Mouse (Mus musculus): ENCODE measurements around the gene St3gal3. TPM values are rescaled to one million over a fixed set of nuclear protein-coding genes. Genes with fewer than 3 reads are reported as not detected.

Gene St3gal3
- 1.6 TPM in 2 replicates for polyA plus RNA-seq (2015; fragmentation: Nextera tagmentation; extraction: Ambion mirVana)

GRCm38 (mm10) chr4:118134485-118135365 is at the start of gene St3gal3:
St3gal3 (minus strand) TSS chr4:118134914.
- peaks cover 34% of the 10 kb centered on the region for H3K36me3 ChIP-seq
- ATAC-seq (ENCODE audit: low read depth) (peak; percentile 99), DNase-seq (peak; percentile 92)
- under 1% methylated on average over 70 of the region's 84 CpGs for WGBS (ENCODE audit: insufficient replicate concordance)
- H3K9me3 ChIP-seq (replicated peaks), result no peaks in the 10 kb centered on the region
- H3K27ac ChIP-seq, result peak within 1 kb of the TSS; percentile 48
- H3K4me3 ChIP-seq (replicated peaks), result peak within 1 kb of the TSS; percentile 95
- H3K9ac ChIP-seq, result peak within 1 kb of the TSS; percentile 91
- H3K4me2 ChIP-seq, result peak within 1 kb of the TSS; percentile 95
- peaks cover 30% of the 10 kb centered on the region for H3K4me1 ChIP-seq (replicated peaks)
- no peaks in the 10 kb centered on the region for H3K27me3 ChIP-seq

GRCm38 (mm10) chr4:118180301-118181080 is 45.8 kb upstream of the St3gal3 start:
- H3K9me3 ChIP-seq (replicated peaks), result no peaks in the 10 kb centered on the region
- no peak for ATAC-seq (ENCODE audit: low read depth)
- H3K4me2 ChIP-seq, result peak overlapping the region; percentile 92
- H3K9ac ChIP-seq, result peak overlapping the region; percentile 81
- DNase-seq, result no peak
- H3K4me3 ChIP-seq (replicated peaks), result peak overlapping the region; percentile 77
- WGBS (ENCODE audit: insufficient replicate concordance), result 14% methylated on average over 17 of the region's 17 CpGs
- H3K36me3 ChIP-seq, result peaks cover 19% of the 10 kb centered on the region
- peaks cover 20% of the 10 kb centered on the region for H3K4me1 ChIP-seq (replicated peaks)
- H3K27ac ChIP-seq, result peak overlapping the region; percentile 90
- no peaks in the 10 kb centered on the region for H3K27me3 ChIP-seq

GRCm38 (mm10) chr4:118179467-118180300 is 45.0 kb upstream of the St3gal3 start, which contains the start of gene Kdm4a:
Kdm4a (minus strand) TSS chr4:118180043.
- H3K27me3 ChIP-seq, result no peaks in the 10 kb centered on the region
- peak within 1 kb of the TSS; percentile 77 for H3K4me3 ChIP-seq (replicated peaks)
- H3K4me1 ChIP-seq (replicated peaks), result peaks cover 20% of the 10 kb centered on the region
- peaks cover 27% of the 10 kb centered on the region for H3K36me3 ChIP-seq
- H3K4me2 ChIP-seq, result peak within 1 kb of the TSS; percentile 92
- peak within 1 kb of the TSS; percentile 90 for H3K27ac ChIP-seq
- ATAC-seq (ENCODE audit: low read depth), result peak; percentile 98
- DNase-seq, result peak; percentile 92
- no peaks in the 10 kb centered on the region for H3K9me3 ChIP-seq (replicated peaks)
- WGBS (ENCODE audit: insufficient replicate concordance), result under 1% methylated on average over 38 of the region's 38 CpGs
- H3K9ac ChIP-seq, result peak within 1 kb of the TSS; percentile 84

- under 1% methylated on average over 12 of the region's 12 CpGs for WGBS (ENCODE audit: insufficient replicate concordance)
- no peak for DNase-seq
- peak overlapping the region; percentile 77 for H3K4me3 ChIP-seq (replicated peaks)
- H3K36me3 ChIP-seq, result peaks cover 34% of the 10 kb centered on the region
- peak overlapping the region; percentile 65 for H3K27ac ChIP-seq
- no peaks in the 10 kb centered on the region for H3K9me3 ChIP-seq (replicated peaks)
- peak overlapping the region; percentile 84 for H3K9ac ChIP-seq
- peak overlapping the region; percentile 92 for H3K4me2 ChIP-seq
- no peak for ATAC-seq (ENCODE audit: low read depth)
- peaks cover 20% of the 10 kb centered on the region for H3K4me1 ChIP-seq (replicated peaks)
- no peaks in the 10 kb centered on the region for H3K27me3 ChIP-seq
Measured at GRCm38 (mm10) chr4:118178952-118179466, 44.3 kb upstream of the St3gal3 start.

- Histone ChIP-seq H3K9me3 (replicated peaks) (no peaks in the 10 kb centered on the region; the same call in 1 of the 2 replicates), H3K27me3 (no peaks in the 10 kb centered on the region), H3K27ac (no peak overlapping the region), H3K36me3 (peaks cover 96% of the 10 kb centered on the region), H3K9ac (no peak overlapping the region), H3K4me1 (replicated peaks) (no peaks in the 10 kb centered on the region), H3K4me3 (replicated peaks) (no peak overlapping the region), H3K4me2 (no peak overlapping the region)
- DNase-seq, result no peak
- no peak for ATAC-seq (ENCODE audit: low read depth)
- WGBS (ENCODE audit: insufficient replicate concordance), result 89% methylated on average over 12 of the region's 12 CpGs
Measured at GRCm38 (mm10) chr4:118172461-118172860, 37.7 kb upstream of the St3gal3 start.

- no peak overlapping the region for H3K9ac ChIP-seq
- no peaks in the 10 kb centered on the region; the same call in 1 of the 2 replicates for H3K9me3 ChIP-seq (replicated peaks)
- WGBS (ENCODE audit: insufficient replicate concordance), result 82% methylated on average over 9 of the region's 9 CpGs
- no peak overlapping the region for H3K27ac ChIP-seq
- H3K27me3 ChIP-seq, result no peaks in the 10 kb centered on the region
- H3K36me3 ChIP-seq, result peaks cover 97% of the 10 kb centered on the region
- DNase-seq (no peak), ATAC-seq (ENCODE audit: low read depth) (no peak)
- H3K4me3 ChIP-seq (replicated peaks), result no peak overlapping the region
- no peaks in the 10 kb centered on the region for H3K4me1 ChIP-seq (replicated peaks)
- H3K4me2 ChIP-seq, result no peak overlapping the region
Measured at GRCm38 (mm10) chr4:118171006-118171405, 36.3 kb upstream of the St3gal3 start.

GRCm38 (mm10) chr4:118162123-118162522 is 27.4 kb upstream of the St3gal3 start:
- Histone ChIP-seq H3K9me3 (replicated peaks) (no peaks in the 10 kb centered on the region), H3K4me3 (replicated peaks) (no peak overlapping the region), H3K36me3 (peaks cover 93% of the 10 kb centered on the region), H3K27ac (no peak overlapping the region), H3K4me1 (replicated peaks) (no peaks in the 10 kb centered on the region), H3K27me3 (no peaks in the 10 kb centered on the region), H3K4me2 (no peak overlapping the region), H3K9ac (no peak overlapping the region)
- ATAC-seq (ENCODE audit: low read depth) (no peak), DNase-seq (no peak)
- 89% methylated on average over 12 of the region's 12 CpGs for WGBS (ENCODE audit: insufficient replicate concordance)

GRCm38 (mm10) chr4:118157666-118158065 is 23.0 kb upstream of the St3gal3 start:
- no peaks in the 10 kb centered on the region for H3K9me3 ChIP-seq (replicated peaks)
- no peak overlapping the region for H3K9ac ChIP-seq
- no peak overlapping the region for H3K27ac ChIP-seq
- no peak overlapping the region for H3K4me2 ChIP-seq
- DNase-seq (no peak), ATAC-seq (ENCODE audit: low read depth) (no peak)
- peaks cover 94% of the 10 kb centered on the region for H3K36me3 ChIP-seq
- H3K4me1 ChIP-seq (replicated peaks), result no peaks in the 10 kb centered on the region
- WGBS (ENCODE audit: insufficient replicate concordance), result 88% methylated on average over 3 of the region's 3 CpGs
- H3K4me3 ChIP-seq (replicated peaks), result no peak overlapping the region
- H3K27me3 ChIP-seq, result no peaks in the 10 kb centered on the region

GRCm38 (mm10) chr4:118156559-118156958 is 21.8 kb upstream of the St3gal3 start:
- ATAC-seq (ENCODE audit: low read depth) (no peak), DNase-seq (no peak)
- Histone ChIP-seq H3K9me3 (replicated peaks) (no peaks in the 10 kb centered on the region), H3K4me1 (replicated peaks) (no peaks in the 10 kb centered on the region), H3K4me2 (no peak overlapping the region), H3K27me3 (no peaks in the 10 kb centered on the region), H3K36me3 (peaks cover 93% of the 10 kb centered on the region), H3K4me3 (replicated peaks) (no peak overlapping the region), H3K27ac (no peak overlapping the region), H3K9ac (no peak overlapping the region)
- 89% methylated on average over 15 of the region's 15 CpGs for WGBS (ENCODE audit: insufficient replicate concordance)

GRCm38 (mm10) chr4:118154889-118155288 is 20.2 kb upstream of the St3gal3 start:
- Histone ChIP-seq H3K4me2 (no peak overlapping the region), H3K36me3 (peaks cover 92% of the 10 kb centered on the region), H3K9ac (no peak overlapping the region), H3K4me3 (replicated peaks) (no peak overlapping the region), H3K4me1 (replicated peaks) (no peaks in the 10 kb centered on the region), H3K27ac (no peak overlapping the region), H3K27me3 (no peaks in the 10 kb centered on the region), H3K9me3 (replicated peaks) (no peaks in the 10 kb centered on the region)
- WGBS (ENCODE audit: insufficient replicate concordance), result 52% methylated on average over 5 of the region's 5 CpGs
- ATAC-seq (ENCODE audit: low read depth) (no peak), DNase-seq (no peak)
